Mouse (Mus musculus) midbrain, embryonic 14.5 days (tissue): ENCODE data around the gene Gm7247. TPM values are rescaled to one million over a fixed set of nuclear protein-coding genes. Genes with fewer than 3 reads are reported as not detected.
"Not testable (repeated sequence)": the region's sequence is repeated elsewhere in the genome, so short reads cannot be mapped to it uniquely, and the experiment has no call there.

Experiments used
- ATAC-seq: fragments of 200-750 bp; cut with Nextera tagmentation; 2 replicates; pipeline ENCODE4 v1.8.0; 2017; ENCODE audit warnings: moderate number of reproducible peaks, moderate library complexity; ENCODE audit not compliant: low FRiP score, low TSS enrichment
- DNase-seq: peaks from one replicate; pipeline ENCODE4 v3.0.0-alpha.2; 2015
- H3K27ac ChIP-seq: fragments of 300-500 bp; sonication (generic); replicated peaks from 2 replicates; pipeline ENCODE4 v1.5.1; 2014; ENCODE audit warnings: mild to moderate bottlenecking, low read depth, low read length, moderate library complexity
- H3K27me3 ChIP-seq: fragments of 300-500 bp; sonication (generic); 2 replicates; pipeline ENCODE4 v1.6.1; 2014; ENCODE audit warnings: low read length, control low read depth, mixed read lengths; ENCODE audit not compliant: control insufficient read depth, insufficient read depth
- H3K36me3 ChIP-seq: fragments of 300-500 bp; sonication (generic); 2 replicates; pipeline ENCODE4 v1.6.1; 2014; ENCODE audit warnings: low read length, control low read depth; ENCODE audit not compliant: control insufficient read depth, insufficient read depth
- H3K4me1 ChIP-seq: fragments of 300-500 bp; sonication (generic); 2 replicates; pipeline ENCODE4 v1.6.1; 2014; ENCODE audit warnings: mild to moderate bottlenecking, antibody characterized with exemption, low read length, control low read depth; ENCODE audit not compliant: control insufficient read depth, insufficient read depth
- H3K4me2 ChIP-seq: fragments of 300-500 bp; sonication (generic); 2 replicates; pipeline ENCODE4 v1.6.1; 2014; ENCODE audit warnings: mild to moderate bottlenecking, low read length, moderate library complexity
- H3K4me3 ChIP-seq: fragments of 300-500 bp; sonication (generic); replicated peaks from 2 replicates; pipeline ENCODE4 v1.5.1; 2014; ENCODE audit warnings: low read depth, low read length
- H3K9ac ChIP-seq: fragments of 300-500 bp; sonication (generic); replicated peaks from 2 replicates; pipeline ENCODE4 v1.6.1; 2014; ENCODE audit warnings: mild to moderate bottlenecking, low read length, moderate library complexity
- H3K9me3 ChIP-seq: fragments of 300-500 bp; sonication (generic); 2 replicates; pipeline ENCODE4 v1.6.1; 2016; ENCODE audit warnings: low read length, control low read depth, mixed read lengths; ENCODE audit not compliant: control insufficient read depth
- WGBS: fragments of 180-500 bp; shearing (Covaris S2); extraction: QIAGEN DNeasy Blood & Tissue Kit; methylation state at CpG from one replicate; pipeline ENCODE4 v1.1.7; 2014; 5-methylcytosine and 5-hydroxymethylcytosine counted together
- polyA plus RNA-seq: library from polyadenylated mRNA; unstranded; fragments of >200 nt; fragmentation: Nextera tagmentation; extraction: Ambion mirVana; gene quantifications from 2 replicates; pipeline ENCODE4 v1.2.1, GENCODE M21; 2014

Gene Gm7247
- polyA plus RNA-seq, 1 experiment from 2014 or later, result not detected

DNA sequence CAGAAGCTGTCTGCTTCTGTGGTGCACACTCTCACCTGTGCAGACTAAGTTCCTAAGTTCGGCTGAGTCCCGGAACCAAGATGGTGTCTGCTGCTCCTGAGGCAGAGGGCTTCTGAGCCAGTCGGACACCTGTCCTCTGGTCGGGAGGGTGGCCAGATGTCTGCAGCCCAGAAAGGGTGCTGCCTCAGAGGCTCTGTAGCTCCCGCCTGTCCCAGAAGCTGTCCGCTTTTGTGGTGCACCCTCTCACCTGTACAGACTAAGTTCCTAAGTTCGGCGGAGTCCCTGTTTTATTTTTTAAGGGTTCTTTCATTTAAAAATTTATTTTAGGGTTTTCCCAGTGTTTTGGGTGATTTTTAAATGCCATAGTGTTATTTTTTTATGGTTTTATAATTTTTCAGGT, 145.9 kb downstream of the Gm7247 start:
- no peaks in the 10 kb centered on the region for H3K27me3 ChIP-seq
- ATAC-seq (no peak), DNase-seq (no peak)
- no peaks in the 10 kb centered on the region for H3K36me3 ChIP-seq
- no peaks in the 10 kb centered on the region for H3K9me3 ChIP-seq
- H3K4me3 ChIP-seq, result no peak overlapping the region
- no peak overlapping the region for H3K9ac ChIP-seq
- H3K4me1 ChIP-seq, result no peaks in the 10 kb centered on the region
- no peak overlapping the region for H3K4me2 ChIP-seq
- 96% methylated on average over 8 of the region's 8 CpGs for WGBS
- H3K27ac ChIP-seq, result no peak overlapping the region

- DNase-seq, result no peak
- Histone ChIP-seq H3K27me3 (no peaks in the 10 kb centered on the region), H3K9ac (no peak within 1 kb of the TSS), H3K4me2 (no peak within 1 kb of the TSS), H3K36me3 (no peaks in the 10 kb centered on the region), H3K4me3 (no peak within 1 kb of the TSS), H3K27ac (no peak within 1 kb of the TSS), H3K4me1 (no peaks in the 10 kb centered on the region), H3K9me3 (no peaks in the 10 kb centered on the region)
- ATAC-seq, result no peak
- WGBS, result 93% methylated on average over 4 of the region's 4 CpGs
Observed at GRCm38 (mm10) chr14:51552490-51552889, 190.9 kb downstream of the Gm7247 start, which contains the start of gene Gm5622. TSS of gene Gm5622 (plus strand) at chr14:51552790.

GRCm38 (mm10) chr14:51573963-51574362, 212.4 kb downstream of the Gm7247 start, which contains the start of gene Gm17175:
TSS of gene Gm17175 (minus strand) at chr14:51574063.
- H3K36me3 ChIP-seq, H3K4me1 ChIP-seq, H3K4me2 ChIP-seq, H3K27ac ChIP-seq, H3K9ac ChIP-seq, H3K4me3 ChIP-seq, DNase-seq, H3K9me3 ChIP-seq, H3K27me3 ChIP-seq, ATAC-seq: not testable (repeated sequence)
- WGBS, result 94% methylated on average over 2 of the region's 2 CpGs

- H3K36me3 ChIP-seq, DNase-seq, ATAC-seq, H3K4me3 ChIP-seq, H3K9ac ChIP-seq, H3K4me1 ChIP-seq, H3K27me3 ChIP-seq, H3K27ac ChIP-seq, H3K4me2 ChIP-seq, H3K9me3 ChIP-seq: not testable (repeated sequence)
- whole genome bisulfite sequencing, result 91% methylated on average over 4 of the region's 4 CpGs
Observed at GRCm38 (mm10) chr14:51592039-51592438, 230.5 kb downstream of the Gm7247 start, which contains the start of gene Gm17174. TSS of gene Gm17174 (minus strand) at chr14:51592139.

DNA sequence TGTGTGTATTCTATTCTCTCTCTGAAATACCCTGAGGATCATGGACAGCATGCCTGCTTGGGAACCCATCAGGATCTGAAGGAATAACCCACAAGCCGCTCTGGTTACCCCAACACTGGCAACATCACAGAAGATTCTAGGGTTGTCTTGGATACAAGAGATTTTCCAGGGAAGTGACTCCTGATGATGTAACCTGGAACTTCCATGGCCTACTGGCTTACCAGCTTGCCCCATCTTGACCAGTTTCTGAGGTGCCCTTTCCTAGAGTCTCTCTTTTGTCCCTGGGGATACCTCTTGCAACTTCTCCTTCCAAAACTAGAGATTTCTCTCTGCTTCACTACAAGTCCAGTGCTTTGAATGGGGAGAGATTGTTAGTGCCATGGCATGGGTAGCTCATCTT, 249.7 kb downstream of the Gm7247 start, which contains the start of gene Gm17078:
Gm17078 (minus strand) TSS at position 101 of the 400 bp plus-strand sequence.
- Histone ChIP-seq H3K9ac (no peak within 1 kb of the TSS), H3K27ac (no peak within 1 kb of the TSS), H3K4me1 (no peaks in the 10 kb centered on the region), H3K27me3 (no peaks in the 10 kb centered on the region), H3K36me3 (no peaks in the 10 kb centered on the region), H3K4me3 (no peak within 1 kb of the TSS), H3K9me3 (no peaks in the 10 kb centered on the region), H3K4me2 (no peak within 1 kb of the TSS)
- ATAC-seq (no peak), DNase-seq (no peak)
- 76% methylated on average over 1 of the region's 1 CpGs for WGBS

Other genes starting within 250 kb of the Gm7247 start
- gene Eddm3b, start 247.3 kb upstream of the Gm7247 start, polyA plus RNA-seq, result not detected in 2 replicates
- gene Rnase6, start 237.8 kb upstream of the Gm7247 start, polyA plus RNA-seq, result 1.1 TPM in 1 of 2 replicates, not detected in the other
- gene Rnase1, start 215.0 kb upstream of the Gm7247 start, polyA plus RNA-seq, result 0.23 TPM in 1 of 2 replicates, not detected in the other
- gene Rnase2b, start 199.5 kb upstream of the Gm7247 start, polyA plus RNA-seq, result not detected in 2 replicates
- not detected in 2 replicates for gene Ang2, start 162.6 kb upstream of the Gm7247 start, polyA plus RNA-seq
- not detected in 2 replicates for gene Ear14, start 158.4 kb upstream of the Gm7247 start, polyA plus RNA-seq
- gene Rnase2a, start 105.6 kb upstream of the Gm7247 start, polyA plus RNA-seq, result not detected in 2 replicates
- not detected in 2 replicates for gene Vmn2r88, start 49.1 kb downstream of the Gm7247 start, polyA plus RNA-seq
- gene Vmn2r89, start 90.1 kb downstream of the Gm7247 start, polyA plus RNA-seq, result not detected in 2 replicates
- gene Gm5622, start 191.0 kb downstream of the Gm7247 start, polyA plus RNA-seq, result not detected in 2 replicates
- gene Gm17175, start 212.3 kb downstream of the Gm7247 start, polyA plus RNA-seq, result not detected in 2 replicates
- not detected in 2 replicates for gene Gm17174, start 230.4 kb downstream of the Gm7247 start, polyA plus RNA-seq
- gene Gm17078, start 249.6 kb downstream of the Gm7247 start, polyA plus RNA-seq, result not detected in 2 replicates